22 mouse cellular contexts compared by ENCODE assay signal in the genomic region with DNA sequence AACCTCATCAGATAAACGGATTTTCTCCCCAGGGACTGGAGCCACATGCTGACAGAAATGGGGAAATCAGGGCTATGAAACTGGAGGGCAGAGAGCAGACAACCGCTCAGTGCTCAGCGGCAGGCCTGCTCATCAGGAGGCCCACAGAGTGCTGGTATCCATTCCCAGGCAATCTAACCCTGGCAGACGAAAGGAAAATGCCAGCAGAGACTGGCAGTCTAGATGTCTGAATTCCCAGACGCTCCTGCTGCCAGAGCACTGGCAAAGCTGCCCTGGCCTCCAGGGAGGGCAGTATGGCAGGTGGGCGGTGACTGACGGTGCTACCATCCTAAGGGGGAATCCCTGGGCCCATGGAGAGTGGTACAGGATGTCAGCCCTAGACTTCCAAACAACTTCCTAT.
DNase-seq lines count a peak whose midpoint lies in the region; ATAC-seq lines count a peak whose summit lies in the region.
"Had no signal": no experiment of that assay in that cellular context is flagged by ENCODE, and none has a peak within 500 bp of the region (broad histone marks: within the 10 kb centered on the region; RNA-seq: fewer than 3 reads in every experiment).

No protein-coding gene starts in this region.

- no peaks in the 10 kb centered on the region for H3K27me3 ChIP-seq in forebrain, embryonic 11.5 days (ENCODE audit: control insufficient read depth, insufficient read depth, low read length)
- H3K27me3 ChIP-seq in forebrain, embryonic 10.5 days (ENCODE audit: poor library complexity, severe bottlenecking), result no peaks in the 10 kb centered on the region
- H3K27me3 ChIP-seq in hindbrain, embryonic 13.5 days, result no peaks in the 10 kb centered on the region
- no peaks in the 10 kb centered on the region for H3K27me3 ChIP-seq in hindbrain, embryonic 12.5 days
- H3K27me3 ChIP-seq: CH12.LX; embryonic facial prominence, embryonic 13.5 days; heart, embryonic 12.5 days; limb, embryonic 12.5 days; liver, embryonic 12.5 days; megakaryocyte, embryonic 14.5 days had no signal

- peak; percentile 36 for DNase-seq in forebrain, embryonic 11.5 days (ENCODE audit: low spot score)
- DNase-seq in forebrain, embryonic 10.5 days (ENCODE audit: extremely low spot score, low spot score), result no peak
- DNase-seq in brain, adult 2 months (ENCODE audit: low read depth, low spot score), result peak; percentile 54
- DNase-seq in cerebellum, postnatal 36 days, result peak; percentile 35 to 43
- DNase-seq in kidney, adult 18-20 months, result no peak
- DNase-seq: adrenal gland, postnatal 36 days; heart, adult 11 months; heart, postnatal 14 days; kidney, postnatal 4 days; lung, adult 2 months; spleen, adult 18-20 months; thymus, postnatal 25 days had no signal

- no peaks in the 10 kb centered on the region for H3K4me1 ChIP-seq in forebrain, embryonic 11.5 days (replicated peaks; ENCODE audit: control insufficient read depth, insufficient read depth, low read length)
- H3K4me1 ChIP-seq in forebrain, embryonic 10.5 days, result peaks cover 8% of the 10 kb centered on the region; the same call in 1 of the 2 replicates
- peaks cover 11% of the 10 kb centered on the region for H3K4me1 ChIP-seq in hindbrain, embryonic 13.5 days (replicated peaks)
- H3K4me1 ChIP-seq in hindbrain, embryonic 12.5 days, result peaks cover 8% of the 10 kb centered on the region; the same call in 1 of the 2 replicates
- H3K4me1 ChIP-seq: embryonic facial prominence, embryonic 13.5 days; heart, embryonic 12.5 days; limb, embryonic 12.5 days; liver, embryonic 12.5 days; megakaryocyte, embryonic 14.5 days had no signal

- no peak overlapping the region for H3K4me2 ChIP-seq in forebrain, embryonic 11.5 days (ENCODE audit: low read depth, low read length, severe bottlenecking)
- no peak overlapping the region for H3K4me2 ChIP-seq in hindbrain, embryonic 13.5 days
- no peak overlapping the region for H3K4me2 ChIP-seq in hindbrain, embryonic 12.5 days (replicated peaks)
- H3K4me2 ChIP-seq: embryonic facial prominence, embryonic 13.5 days; heart, embryonic 12.5 days; hindbrain, embryonic 14.5 days; limb, embryonic 12.5 days; liver, embryonic 12.5 days had no signal

- H3K36me3 ChIP-seq in forebrain, embryonic 11.5 days (ENCODE audit: control insufficient read depth, insufficient read depth, low read length), result no peaks in the 10 kb centered on the region
- no peaks in the 10 kb centered on the region for H3K36me3 ChIP-seq in forebrain, embryonic 10.5 days (replicated peaks)
- no peaks in the 10 kb centered on the region for H3K36me3 ChIP-seq in hindbrain, embryonic 13.5 days
- H3K36me3 ChIP-seq in hindbrain, embryonic 12.5 days, result no peaks in the 10 kb centered on the region
- H3K36me3 ChIP-seq: embryonic facial prominence, embryonic 13.5 days; heart, embryonic 12.5 days; limb, embryonic 12.5 days; liver, embryonic 12.5 days had no signal

- ATAC-seq in forebrain, embryonic 11.5 days (replicated peaks; ENCODE audit: low FRiP score), result no peak
- ATAC-seq in hindbrain, embryonic 13.5 days (ENCODE audit: low FRiP score), result no peak
- no peak for ATAC-seq in hindbrain, embryonic 12.5 days (ENCODE audit: low FRiP score)
- ATAC-seq: liver, embryonic 12.5 days had no signal

- H3K9ac ChIP-seq in forebrain, embryonic 11.5 days (ENCODE audit: low read length), result no peak overlapping the region
- H3K9ac ChIP-seq in hindbrain, embryonic 13.5 days, result no peak overlapping the region
- H3K9ac ChIP-seq in hindbrain, embryonic 12.5 days, result no peak overlapping the region
- H3K9ac ChIP-seq: embryonic facial prominence, embryonic 13.5 days; heart, embryonic 12.5 days; hindbrain, embryonic 14.5 days; limb, embryonic 12.5 days; liver, embryonic 12.5 days had no signal

- H3K27ac ChIP-seq in forebrain, embryonic 11.5 days (ENCODE audit: low read depth, low read length), result no peak overlapping the region
- no peak overlapping the region for H3K27ac ChIP-seq in forebrain, embryonic 10.5 days
- H3K27ac ChIP-seq in hindbrain, embryonic 13.5 days, result peak overlapping the region; percentile 49
- H3K27ac ChIP-seq in hindbrain, embryonic 12.5 days, result no peak overlapping the region
- H3K27ac ChIP-seq: embryonic facial prominence, embryonic 13.5 days; hindbrain, embryonic 14.5 days; limb, embryonic 12.5 days; liver, embryonic 12.5 days had no signal

- H3K9me3 ChIP-seq in forebrain, embryonic 11.5 days (ENCODE audit: control insufficient read depth, low read length), result no peaks in the 10 kb centered on the region
- no peaks in the 10 kb centered on the region for H3K9me3 ChIP-seq in forebrain, embryonic 10.5 days
- H3K9me3 ChIP-seq in hindbrain, embryonic 13.5 days, result 0 out of 2 replicates have a peak, but pooled peaks cover 3% of the 10 kb centered on the region
- no peaks in the 10 kb centered on the region for H3K9me3 ChIP-seq in hindbrain, embryonic 12.5 days (replicated peaks)
- H3K9me3 ChIP-seq: embryonic facial prominence, embryonic 13.5 days; limb, embryonic 12.5 days; liver, embryonic 12.5 days had no signal

- H3K4me3 ChIP-seq in forebrain, embryonic 11.5 days (ENCODE audit: low read depth, low read length), result no peak overlapping the region
- no peak overlapping the region for H3K4me3 ChIP-seq in forebrain, embryonic 10.5 days
- no peak overlapping the region for H3K4me3 ChIP-seq in hindbrain, embryonic 13.5 days
- no peak overlapping the region for H3K4me3 ChIP-seq in hindbrain, embryonic 12.5 days
- H3K4me3 ChIP-seq: embryonic facial prominence, embryonic 13.5 days; heart, embryonic 12.5 days; limb, embryonic 12.5 days; liver, embryonic 12.5 days; megakaryocyte, embryonic 14.5 days; myocyte had no signal

- WGBS in forebrain, embryonic 11.5 days, result 27% methylated on average over 7 of the region's 7 CpGs
- WGBS in forebrain, embryonic 10.5 days, result 30% methylated on average over 7 of the region's 7 CpGs
- whole genome bisulfite sequencing in hindbrain, embryonic 13.5 days, result 22% methylated on average over 7 of the region's 7 CpGs
- 33% methylated on average over 7 of the region's 7 CpGs for WGBS in hindbrain, embryonic 12.5 days

Comparison
In these comparisons a context has a peak if more than half of its experiments do, and no peak if none do; other contexts are left out.
1. DNase-seq: peak in forebrain, embryonic 11.5 days (single experiment), brain, adult 2 months (single experiment) and cerebellum, postnatal 36 days (2 of 2); none in forebrain, embryonic 10.5 days (single experiment) and kidney, adult 18-20 months (single experiment).